Mouse (Mus musculus) limb, embryonic 10.5 days (tissue): ENCODE measurements around the gene Ccdc24. TPM values are rescaled to one million over a fixed set of nuclear protein-coding genes. Genes with fewer than 3 reads are reported as not detected.

Experiments used
- DNase-seq: peaks from one replicate; pipeline ENCODE4 v3.0.0-alpha.2; 2017; ENCODE audit warnings: low spot score
- H3K27ac ChIP-seq: fragments of 300-500 bp; sonication (generic); 2 replicates; pipeline ENCODE4 v1.5.1; 2016; ENCODE audit warnings: mild to moderate bottlenecking
- H3K27me3 ChIP-seq: fragments of 300-500 bp; sonication (generic); 2 replicates; pipeline ENCODE4 v1.6.1; 2016; ENCODE audit warnings: low read depth, mild to moderate bottlenecking; ENCODE audit not compliant: poor library complexity, severe bottlenecking
- H3K36me3 ChIP-seq: fragments of 300-500 bp; sonication (generic); 2 replicates; pipeline ENCODE4 v1.6.1; 2016; ENCODE audit warnings: mild to moderate bottlenecking, moderate library complexity
- H3K4me1 ChIP-seq: fragments of 300-500 bp; sonication (generic); 2 replicates; pipeline ENCODE4 v1.6.1; 2016
- H3K4me3 ChIP-seq: fragments of 300-500 bp; sonication (generic); 2 replicates; pipeline ENCODE4 v1.5.1; 2016; ENCODE audit warnings: mild to moderate bottlenecking, moderate library complexity
- H3K9me3 ChIP-seq: fragments of 300-500 bp; sonication (generic); replicated peaks from 2 replicates; pipeline ENCODE4 v1.6.1; 2016; ENCODE audit warnings: mild to moderate bottlenecking
- WGBS: fragments of 180-500 bp; shearing (Covaris S2); methylation state at CpG from one replicate; pipeline ENCODE4 v1.1.7; 2016; 5-methylcytosine and 5-hydroxymethylcytosine counted together
- polyA plus RNA-seq: library from polyadenylated mRNA; unstranded; fragments of >200 nt; fragmentation: Nextera tagmentation; extraction: Ambion mirVana; gene quantifications from 2 replicates; pipeline ENCODE4 v1.2.1, GENCODE M21; 2016

Gene Ccdc24
- polyA plus RNA-seq = 0.96 and 1.3 TPM in 2 replicates

- no peaks in the 10 kb centered on the region for H3K27me3 ChIP-seq
- peak within 1 kb of the TSS; percentile 39 for H3K4me3 ChIP-seq
- no peaks in the 10 kb centered on the region for H3K9me3 ChIP-seq
- peaks cover 42% of the 10 kb centered on the region for H3K36me3 ChIP-seq
- H3K27ac ChIP-seq = peak within 1 kb of the TSS; percentile 56
- 11% methylated on average over 14 of the region's 14 CpGs for WGBS
- DNase-seq = peak; percentile 44
- peaks cover 36% of the 10 kb centered on the region for H3K4me1 ChIP-seq
Observed at GRCm38 (mm10) chr4:117872471-117872886, at the start of gene Ccdc24. Gene Ccdc24 (minus strand): TSS chr4:117872557.

GRCm38 (mm10) chr4:117921358-117921757 is 49.0 kb upstream of the Ccdc24 start:
- Histone ChIP-seq H3K9me3 (no peaks in the 10 kb centered on the region), H3K36me3 (no peaks in the 10 kb centered on the region)
- WGBS = 94% methylated on average over 2 of the region's 2 CpGs

GRCm38 (mm10) chr4:117918762-117919161 is 46.4 kb upstream of the Ccdc24 start:
- Histone ChIP-seq H3K36me3 (no peaks in the 10 kb centered on the region), H3K27ac (no peak overlapping the region), H3K9me3 (no peaks in the 10 kb centered on the region), H3K4me1 (peaks cover 14% of the 10 kb centered on the region), H3K27me3 (peaks cover 4% of the 10 kb centered on the region; the same call in 1 of the 2 replicates), H3K4me3 (no peak overlapping the region)
- WGBS = 90% methylated on average over 5 of the region's 5 CpGs
- no peak for DNase-seq

More at GRCm38 (mm10) chr4:117921358-117921757, 49.0 kb upstream of the Ccdc24 start:
- Histone ChIP-seq H3K4me3 (no peak overlapping the region), H3K27me3 (peaks cover 30% of the 10 kb centered on the region), H3K4me1 (peaks cover 1% of the 10 kb centered on the region), H3K27ac (no peak overlapping the region)
- no peak for DNase-seq

- Histone ChIP-seq H3K9me3 (no peaks in the 10 kb centered on the region), H3K4me1 (peaks cover 19% of the 10 kb centered on the region), H3K27me3 (no peaks in the 10 kb centered on the region), H3K4me3 (no peak overlapping the region), H3K27ac (no peak overlapping the region), H3K36me3 (no peaks in the 10 kb centered on the region)
- WGBS = 72% methylated on average over 3 of the region's 3 CpGs
- no peak for DNase-seq
Observed at GRCm38 (mm10) chr4:117918261-117918660, 45.9 kb upstream of the Ccdc24 start.

GRCm38 (mm10) chr4:117917847-117918246 is 45.5 kb upstream of the Ccdc24 start:
- no peaks in the 10 kb centered on the region for H3K9me3 ChIP-seq
- peaks cover 3% of the 10 kb centered on the region; the same call in 1 of the 2 replicates for H3K36me3 ChIP-seq
- no peak overlapping the region for H3K27ac ChIP-seq
- DNase-seq = no peak
- no peak overlapping the region for H3K4me3 ChIP-seq
- peaks cover 23% of the 10 kb centered on the region for H3K4me1 ChIP-seq
- H3K27me3 ChIP-seq = no peaks in the 10 kb centered on the region
- WGBS = 94% methylated on average over 4 of the region's 4 CpGs

GRCm38 (mm10) chr4:117917402-117917801 is 45.0 kb upstream of the Ccdc24 start:
- no peak for DNase-seq

GRCm38 (mm10) chr4:117916386-117916785 is 44.0 kb upstream of the Ccdc24 start:
- Histone ChIP-seq H3K27me3 (no peaks in the 10 kb centered on the region), H3K4me1 (peaks cover 26% of the 10 kb centered on the region), H3K36me3 (peaks cover 17% of the 10 kb centered on the region), H3K27ac (no peak overlapping the region), H3K4me3 (0 out of 2 replicates have a peak overlapping the region, but pooled peaks have one; percentile 80), H3K9me3 (no peaks in the 10 kb centered on the region)
- WGBS = 79% methylated on average over 5 of the region's 5 CpGs
- no peak for DNase-seq

More at GRCm38 (mm10) chr4:117917402-117917801, 45.0 kb upstream of the Ccdc24 start:
- 89% methylated on average over 4 of the region's 4 CpGs for WGBS
- H3K9me3 ChIP-seq = no peaks in the 10 kb centered on the region
- H3K36me3 ChIP-seq = peaks cover 7% of the 10 kb centered on the region; the same call in 1 of the 2 replicates
- H3K27ac ChIP-seq = no peak overlapping the region
- no peak overlapping the region for H3K4me3 ChIP-seq
- H3K4me1 ChIP-seq = peaks cover 26% of the 10 kb centered on the region
- H3K27me3 ChIP-seq = no peaks in the 10 kb centered on the region

GRCm38 (mm10) chr4:117915489-117916105 is 43.2 kb upstream of the Ccdc24 start:
- peak; percentile 42 for DNase-seq
- no peaks in the 10 kb centered on the region for H3K27me3 ChIP-seq
- peak overlapping the region; percentile 80 for H3K4me3 ChIP-seq
- H3K27ac ChIP-seq = peak overlapping the region; percentile 97
- 11% methylated on average over 19 of the region's 19 CpGs for WGBS
- H3K9me3 ChIP-seq = no peaks in the 10 kb centered on the region
- peaks cover 25% of the 10 kb centered on the region for H3K36me3 ChIP-seq
- H3K4me1 ChIP-seq = peaks cover 26% of the 10 kb centered on the region

GRCm38 (mm10) chr4:117914591-117915442 is 42.5 kb upstream of the Ccdc24 start, which contains the start of gene Ipo13:
Gene Ipo13 (minus strand): TSS chr4:117914999.
- WGBS = under 1% methylated on average over 61 of the region's 61 CpGs
- Histone ChIP-seq H3K36me3 (peaks cover 32% of the 10 kb centered on the region), H3K4me1 (peaks cover 26% of the 10 kb centered on the region), H3K9me3 (no peaks in the 10 kb centered on the region), H3K27me3 (no peaks in the 10 kb centered on the region), H3K27ac (peak within 1 kb of the TSS; percentile 97), H3K4me3 (peak within 1 kb of the TSS; percentile 80)
- DNase-seq = peak; percentile 96

GRCm38 (mm10) chr4:117914031-117914430 is 41.7 kb upstream of the Ccdc24 start:
- DNase-seq = peak; percentile 35
- peaks cover 29% of the 10 kb centered on the region for H3K4me1 ChIP-seq
- no peaks in the 10 kb centered on the region for H3K27me3 ChIP-seq
- 28% methylated on average over 8 of the region's 8 CpGs for WGBS
- H3K4me3 ChIP-seq = peak overlapping the region; percentile 80
- peak overlapping the region; percentile 97 for H3K27ac ChIP-seq
- H3K36me3 ChIP-seq = peaks cover 40% of the 10 kb centered on the region
- no peaks in the 10 kb centered on the region for H3K9me3 ChIP-seq

- DNase-seq = no peak
- peak overlapping the region; percentile 80 for H3K4me3 ChIP-seq
- no peak overlapping the region for H3K27ac ChIP-seq
- no peaks in the 10 kb centered on the region for H3K27me3 ChIP-seq
- peaks cover 31% of the 10 kb centered on the region for H3K4me1 ChIP-seq
- H3K9me3 ChIP-seq = no peaks in the 10 kb centered on the region
- H3K36me3 ChIP-seq = peaks cover 46% of the 10 kb centered on the region
- WGBS = 55% methylated on average over 3 of the region's 3 CpGs
Observed at GRCm38 (mm10) chr4:117913421-117913820, 41.1 kb upstream of the Ccdc24 start.

GRCm38 (mm10) chr4:117912685-117913273 is 40.4 kb upstream of the Ccdc24 start:
- no peaks in the 10 kb centered on the region for H3K27me3 ChIP-seq
- WGBS = 62% methylated on average over 7 of the region's 7 CpGs
- peaks cover 53% of the 10 kb centered on the region for H3K36me3 ChIP-seq
- H3K27ac ChIP-seq = no peak overlapping the region
- DNase-seq = no peak
- no peaks in the 10 kb centered on the region for H3K9me3 ChIP-seq
- H3K4me1 ChIP-seq = peaks cover 31% of the 10 kb centered on the region
- peak overlapping the region; percentile 80 for H3K4me3 ChIP-seq
